Mouse (Mus musculus) hindlimb bud, embryonic 11.5 days (tissue): Measurements from ENCODE around the gene Timp1.

Experiments
- DNase-seq: peaks from one replicate; pipeline ENCODE4 v3.0.0-alpha.2; 2012; ENCODE audit warnings: low read depth, low spot score; ENCODE audit errors: extremely low spot score

Timp1 gene

DNA sequence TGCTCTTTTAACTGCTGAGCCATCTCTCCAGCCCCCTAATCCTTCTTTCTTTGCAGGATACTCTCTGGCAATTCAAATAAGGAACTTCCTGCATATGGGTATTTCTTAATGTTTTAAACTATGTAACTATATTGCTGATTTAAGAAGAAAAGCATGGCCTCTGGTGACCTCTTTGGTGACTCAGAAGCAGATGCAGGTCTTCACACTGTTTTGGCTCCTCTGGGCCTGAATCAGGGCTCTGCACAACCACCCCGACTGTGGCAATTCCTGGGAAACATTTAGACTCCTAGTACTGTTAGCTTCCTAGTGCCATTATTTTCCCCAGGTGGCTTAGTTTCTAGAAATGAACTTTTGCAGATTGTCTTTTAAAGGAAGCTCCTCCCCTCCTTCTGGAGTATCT, 53.5 kb downstream of the Timp1 start:
- no peak for DNase-seq
